Mouse (Mus musculus): Measurements from ENCODE around the gene Dhx9. TPM values are rescaled to one million over a fixed set of nuclear protein-coding genes. Genes with fewer than 3 reads are reported as not detected.
"Not testable (repeated sequence)": the region's sequence is repeated elsewhere in the genome, so short reads cannot be mapped to it uniquely, and the experiment has no call there.

The Dhx9 gene
- polyA plus RNA-seq, 1 experiment from 2014 or later: 46.8 TPM

- not testable (repeated sequence) for H3K4me1 ChIP-seq (ENCODE audit: control insufficient read depth, insufficient read depth, low read length); H3K4me3 ChIP-seq (ENCODE audit: low read depth, low read length); H3K4me2 ChIP-seq (replicated peaks; ENCODE audit: low read depth, low read length); H3K9me3 ChIP-seq (ENCODE audit: control insufficient read depth, low read depth, low read length); H3K27ac ChIP-seq (ENCODE audit: low read length); H3K36me3 ChIP-seq (ENCODE audit: control insufficient read depth, insufficient read depth, low read length); H3K27me3 ChIP-seq (ENCODE audit: control insufficient read depth, insufficient read depth, low read length); ATAC-seq (ENCODE audit: insufficient number of reproducible peaks, insufficient read depth, low FRiP score, low read depth); H3K9ac ChIP-seq (replicated peaks; ENCODE audit: low read depth, low read length)
- WGBS: 57% methylated on average over 8 of the region's 8 CpGs
Observed at GRCm38 (mm10) chr1:153509569-153509968, 22.1 kb upstream of the Dhx9 start.

DNA sequence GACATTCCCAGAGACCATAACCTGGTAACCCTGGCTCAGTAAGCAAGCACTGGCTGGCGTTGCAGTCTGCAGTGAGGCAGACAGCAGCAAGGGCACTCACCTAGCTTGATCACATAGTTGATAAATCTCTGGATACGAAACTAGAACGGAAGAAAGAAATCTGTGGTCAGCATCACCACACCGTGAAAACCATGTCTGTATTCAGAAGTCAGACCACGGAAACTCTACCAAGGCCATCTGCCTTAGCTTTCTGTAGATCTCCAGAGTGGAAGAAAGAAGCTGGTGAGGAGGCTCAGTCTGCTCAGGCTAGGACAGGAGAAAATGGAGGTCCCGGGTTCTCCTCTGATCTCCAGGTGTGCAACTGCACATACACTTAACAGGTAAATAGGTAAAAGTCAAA is 21.6 kb upstream of the Dhx9 start:
- no peak overlapping the region for H3K4me2 ChIP-seq (replicated peaks; ENCODE audit: low read depth, low read length)
- no peak overlapping the region for H3K27ac ChIP-seq (ENCODE audit: low read length)
- 83% methylated on average over 6 of the region's 6 CpGs for WGBS
- no peak overlapping the region for H3K9ac ChIP-seq (replicated peaks; ENCODE audit: low read depth, low read length)
- H3K36me3 ChIP-seq (ENCODE audit: control insufficient read depth, insufficient read depth, low read length): no peaks in the 10 kb centered on the region
- no peaks in the 10 kb centered on the region for H3K4me1 ChIP-seq (ENCODE audit: control insufficient read depth, insufficient read depth, low read length)
- no peaks in the 10 kb centered on the region for H3K27me3 ChIP-seq (ENCODE audit: control insufficient read depth, insufficient read depth, low read length)
- H3K9me3 ChIP-seq (ENCODE audit: control insufficient read depth, low read depth, low read length): no peaks in the 10 kb centered on the region
- no peak for ATAC-seq (ENCODE audit: insufficient number of reproducible peaks, insufficient read depth, low FRiP score, low read depth)
- no peak overlapping the region for H3K4me3 ChIP-seq (ENCODE audit: low read depth, low read length)

- no peak overlapping the region for H3K9ac ChIP-seq (replicated peaks; ENCODE audit: low read depth, low read length)
- no peak overlapping the region for H3K27ac ChIP-seq (ENCODE audit: low read length)
- H3K4me3 ChIP-seq (ENCODE audit: low read depth, low read length): no peak overlapping the region
- no peaks in the 10 kb centered on the region for H3K4me1 ChIP-seq (ENCODE audit: control insufficient read depth, insufficient read depth, low read length)
- no peak for ATAC-seq (ENCODE audit: insufficient number of reproducible peaks, insufficient read depth, low FRiP score, low read depth)
- no peaks in the 10 kb centered on the region for H3K9me3 ChIP-seq (ENCODE audit: control insufficient read depth, low read depth, low read length)
- 76% methylated on average over 5 of the region's 6 CpGs for WGBS
- H3K27me3 ChIP-seq (ENCODE audit: control insufficient read depth, insufficient read depth, low read length): no peaks in the 10 kb centered on the region
- no peaks in the 10 kb centered on the region for H3K36me3 ChIP-seq (ENCODE audit: control insufficient read depth, insufficient read depth, low read length)
- H3K4me2 ChIP-seq (replicated peaks; ENCODE audit: low read depth, low read length): no peak overlapping the region
Observed at GRCm38 (mm10) chr1:153506266-153506665, 18.8 kb upstream of the Dhx9 start.

DNA sequence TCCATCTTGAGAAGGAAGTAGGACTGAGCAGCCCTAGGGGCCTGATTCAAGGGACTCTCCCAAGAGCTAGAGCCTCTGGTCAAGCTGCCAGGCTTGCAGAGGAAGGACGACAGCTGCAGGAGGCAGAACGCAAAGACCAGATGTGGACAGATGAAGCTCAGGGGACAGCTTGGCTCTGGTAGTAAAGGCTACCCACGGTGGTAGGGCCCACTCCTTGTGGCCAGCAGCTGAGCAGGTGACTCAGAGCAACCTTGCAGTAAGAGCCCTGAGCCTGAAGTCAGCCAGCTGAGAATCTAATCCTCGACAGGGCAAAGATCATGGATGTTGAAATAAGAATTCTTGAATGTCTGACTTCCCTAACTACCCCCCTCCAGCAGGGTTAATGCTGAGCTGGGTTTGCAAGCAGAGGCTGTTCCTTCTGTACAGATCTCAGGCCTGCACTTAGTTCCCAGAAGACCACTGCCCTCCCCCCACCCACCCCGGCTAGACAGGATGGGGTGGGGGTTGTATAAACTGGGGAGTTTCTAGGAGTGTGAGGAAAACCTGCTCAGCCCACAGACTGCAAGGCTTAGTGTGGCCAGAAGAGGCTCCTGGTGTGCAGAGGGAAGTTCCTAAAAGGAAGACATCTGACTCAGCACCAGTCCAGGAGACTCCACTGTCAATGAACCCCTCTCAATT is 14.3 kb upstream of the Dhx9 start:
- no peak overlapping the region for H3K4me2 ChIP-seq (replicated peaks; ENCODE audit: low read depth, low read length)
- 44% methylated on average over 5 of the region's 5 CpGs for WGBS
- no peaks in the 10 kb centered on the region for H3K9me3 ChIP-seq (ENCODE audit: control insufficient read depth, low read depth, low read length)
- no peak overlapping the region for H3K4me3 ChIP-seq (ENCODE audit: low read depth, low read length)
- no peaks in the 10 kb centered on the region for H3K36me3 ChIP-seq (ENCODE audit: control insufficient read depth, insufficient read depth, low read length)
- H3K9ac ChIP-seq (replicated peaks; ENCODE audit: low read depth, low read length): no peak overlapping the region
- no peak overlapping the region for H3K27ac ChIP-seq (ENCODE audit: low read length)
- ATAC-seq (ENCODE audit: insufficient number of reproducible peaks, insufficient read depth, low FRiP score, low read depth): peak; percentile 18; the same call in 1 of the 2 replicates
- H3K27me3 ChIP-seq (ENCODE audit: control insufficient read depth, insufficient read depth, low read length): no peaks in the 10 kb centered on the region
- no peaks in the 10 kb centered on the region for H3K4me1 ChIP-seq (ENCODE audit: control insufficient read depth, insufficient read depth, low read length)

GRCm38 (mm10) chr1:153500030-153500429 is 12.6 kb upstream of the Dhx9 start:
- Histone ChIP-seq H3K27me3 (ENCODE audit: control insufficient read depth, insufficient read depth, low read length) (no peaks in the 10 kb centered on the region), H3K36me3 (ENCODE audit: control insufficient read depth, insufficient read depth, low read length) (no peaks in the 10 kb centered on the region), H3K9me3 (ENCODE audit: control insufficient read depth, low read depth, low read length) (no peaks in the 10 kb centered on the region), H3K4me3 (ENCODE audit: low read depth, low read length) (no peak overlapping the region), H3K4me2 (replicated peaks; ENCODE audit: low read depth, low read length) (no peak overlapping the region), H3K4me1 (ENCODE audit: control insufficient read depth, insufficient read depth, low read length) (no peaks in the 10 kb centered on the region), H3K9ac (replicated peaks; ENCODE audit: low read depth, low read length) (no peak overlapping the region), H3K27ac (ENCODE audit: low read length) (no peak overlapping the region)
- no peak for ATAC-seq (ENCODE audit: insufficient number of reproducible peaks, insufficient read depth, low FRiP score, low read depth)
- 76% methylated on average over 9 of the region's 9 CpGs for WGBS

DNA sequence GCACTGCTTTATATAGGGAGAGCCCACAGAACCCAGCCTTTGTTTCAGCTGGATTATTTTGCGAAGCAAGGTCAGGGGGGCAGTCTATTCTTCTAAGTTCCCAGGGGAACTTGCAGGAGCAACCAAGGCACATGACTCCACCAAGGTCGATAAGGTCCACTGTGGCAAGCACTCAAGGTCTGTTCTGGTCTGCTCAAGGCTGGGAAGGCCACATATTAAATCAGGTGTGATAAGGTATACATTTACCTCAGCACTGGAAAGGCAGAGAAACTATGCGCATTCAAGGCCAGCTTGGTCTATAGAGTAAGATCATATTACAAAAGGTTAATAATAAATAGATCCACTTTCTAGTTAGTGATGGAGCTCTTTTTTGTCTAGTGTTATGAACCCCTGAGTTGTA is 8.6 kb upstream of the Dhx9 start:
- no peak; the same call in 1 of the 2 replicates for ATAC-seq (ENCODE audit: insufficient number of reproducible peaks, insufficient read depth, low FRiP score, low read depth)
- Histone ChIP-seq H3K27me3 (ENCODE audit: control insufficient read depth, insufficient read depth, low read length) (no peaks in the 10 kb centered on the region), H3K4me1 (ENCODE audit: control insufficient read depth, insufficient read depth, low read length) (no peaks in the 10 kb centered on the region), H3K9ac (replicated peaks; ENCODE audit: low read depth, low read length) (no peak overlapping the region), H3K4me2 (replicated peaks; ENCODE audit: low read depth, low read length) (no peak overlapping the region), H3K27ac (ENCODE audit: low read length) (no peak overlapping the region), H3K4me3 (ENCODE audit: low read depth, low read length) (no peak overlapping the region), H3K9me3 (ENCODE audit: control insufficient read depth, low read depth, low read length) (no peaks in the 10 kb centered on the region), H3K36me3 (ENCODE audit: control insufficient read depth, insufficient read depth, low read length) (no peaks in the 10 kb centered on the region)
- 62% methylated on average over 3 of the region's 3 CpGs for WGBS

DNA sequence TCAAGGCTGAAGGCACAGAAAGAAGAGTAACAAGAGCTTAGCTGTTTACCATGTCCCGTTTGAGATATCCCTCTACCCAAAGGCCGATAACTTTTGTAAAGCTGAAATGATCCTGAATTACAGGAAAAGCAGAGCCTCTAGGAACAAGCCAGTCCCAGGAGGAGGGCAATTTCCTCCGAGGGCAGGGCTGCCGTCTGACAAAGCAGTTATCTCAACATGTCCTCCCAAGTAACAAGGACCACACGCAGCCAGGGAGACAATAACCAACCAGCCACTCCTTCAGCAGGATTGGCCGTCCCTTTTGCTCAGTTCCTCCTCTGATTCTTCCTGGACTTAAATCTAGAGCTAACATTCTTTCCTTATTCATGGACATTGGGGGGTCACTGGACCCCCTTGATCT is 6.5 kb upstream of the Dhx9 start:
- Histone ChIP-seq H3K9ac (replicated peaks; ENCODE audit: low read depth, low read length) (no peak overlapping the region), H3K36me3 (ENCODE audit: control insufficient read depth, insufficient read depth, low read length) (no peaks in the 10 kb centered on the region), H3K4me3 (ENCODE audit: low read depth, low read length) (no peak overlapping the region), H3K9me3 (ENCODE audit: control insufficient read depth, low read depth, low read length) (no peaks in the 10 kb centered on the region), H3K27me3 (ENCODE audit: control insufficient read depth, insufficient read depth, low read length) (no peaks in the 10 kb centered on the region), H3K4me2 (replicated peaks; ENCODE audit: low read depth, low read length) (no peak overlapping the region), H3K27ac (ENCODE audit: low read length) (no peak overlapping the region), H3K4me1 (ENCODE audit: control insufficient read depth, insufficient read depth, low read length) (no peaks in the 10 kb centered on the region)
- no peak for ATAC-seq (ENCODE audit: insufficient number of reproducible peaks, insufficient read depth, low FRiP score, low read depth)
- 44% methylated on average over 6 of the region's 6 CpGs for WGBS

GRCm38 (mm10) chr1:153493338-153493737 is 5.9 kb upstream of the Dhx9 start:
- ATAC-seq (ENCODE audit: insufficient number of reproducible peaks, insufficient read depth, low FRiP score, low read depth): no peak
- H3K27ac ChIP-seq (ENCODE audit: low read length): no peak overlapping the region
- H3K9me3 ChIP-seq (ENCODE audit: control insufficient read depth, low read depth, low read length): no peaks in the 10 kb centered on the region
- H3K4me3 ChIP-seq (ENCODE audit: low read depth, low read length): no peak overlapping the region
- H3K9ac ChIP-seq (replicated peaks; ENCODE audit: low read depth, low read length): no peak overlapping the region
- WGBS: 30% methylated on average over 4 of the region's 4 CpGs
- no peaks in the 10 kb centered on the region for H3K36me3 ChIP-seq (ENCODE audit: control insufficient read depth, insufficient read depth, low read length)
- no peaks in the 10 kb centered on the region for H3K27me3 ChIP-seq (ENCODE audit: control insufficient read depth, insufficient read depth, low read length)
- no peaks in the 10 kb centered on the region for H3K4me1 ChIP-seq (ENCODE audit: control insufficient read depth, insufficient read depth, low read length)
- H3K4me2 ChIP-seq (replicated peaks; ENCODE audit: low read depth, low read length): no peak overlapping the region

- H3K27me3 ChIP-seq (ENCODE audit: control insufficient read depth, insufficient read depth, low read length): no peaks in the 10 kb centered on the region
- no peak for ATAC-seq (ENCODE audit: insufficient number of reproducible peaks, insufficient read depth, low FRiP score, low read depth)
- no peaks in the 10 kb centered on the region for H3K36me3 ChIP-seq (ENCODE audit: control insufficient read depth, insufficient read depth, low read length)
- 93% methylated on average over 1 of the region's 1 CpGs for WGBS
- no peak overlapping the region for H3K4me2 ChIP-seq (replicated peaks; ENCODE audit: low read depth, low read length)
- H3K4me1 ChIP-seq (ENCODE audit: control insufficient read depth, insufficient read depth, low read length): no peaks in the 10 kb centered on the region
- H3K9me3 ChIP-seq (ENCODE audit: control insufficient read depth, low read depth, low read length): no peaks in the 10 kb centered on the region
- H3K4me3 ChIP-seq (ENCODE audit: low read depth, low read length): no peak overlapping the region
- no peak overlapping the region for H3K9ac ChIP-seq (replicated peaks; ENCODE audit: low read depth, low read length)
- H3K27ac ChIP-seq (ENCODE audit: low read length): no peak overlapping the region
Observed at GRCm38 (mm10) chr1:153491822-153492221, 4.4 kb upstream of the Dhx9 start.

Measured in stomach, embryonic 14.5 days (tissue).